Mouse (Mus musculus) hindbrain, postnatal 0 days (tissue): ENCODE measurements at regions not wholly inside any gene's neighbourhood (a gene's known extent, or its start where the extent isn't known, plus 50 kb on each side); places are given as distances from the start of the nearest gene placed in this dataset.

Experiments
- ATAC-seq: fragments of 200-750 bp; cut with Nextera tagmentation; 2 replicates; pipeline ENCODE4 v1.8.0; 2017; ENCODE audit warnings: mild to moderate bottlenecking, moderate TSS enrichment, moderate library complexity
- DNase-seq: peaks from one replicate; pipeline ENCODE4 v3.0.0-alpha.2; 2015; ENCODE audit warnings: low spot score
- H3K27ac ChIP-seq: fragments of 300-500 bp; sonication (generic); 2 replicates; pipeline ENCODE4 v1.5.1; 2014; ENCODE audit warnings: mild to moderate bottlenecking
- H3K27me3 ChIP-seq: fragments of 300-500 bp; sonication (generic); 2 replicates; pipeline ENCODE4 v1.6.1; 2014; ENCODE audit warnings: low read length, mixed read lengths; ENCODE audit not compliant: insufficient read depth
- H3K36me3 ChIP-seq: fragments of 300-500 bp; sonication (generic); 2 replicates; pipeline ENCODE4 v1.6.1; 2014; ENCODE audit warnings: low read length, mixed read lengths; ENCODE audit not compliant: insufficient read depth
- H3K4me1 ChIP-seq: fragments of 300-500 bp; sonication (generic); 2 replicates; pipeline ENCODE4 v1.6.1; 2014; ENCODE audit warnings: antibody characterized with exemption, low read length, mixed read lengths; ENCODE audit not compliant: insufficient read depth
- H3K4me2 ChIP-seq: fragments of 300-500 bp; sonication (generic); 2 replicates; pipeline ENCODE4 v1.6.1; 2014; ENCODE audit warnings: low read depth, mild to moderate bottlenecking, low read length, moderate library complexity, mixed read lengths
- H3K4me3 ChIP-seq: fragments of 300-500 bp; sonication (generic); 2 replicates; pipeline ENCODE4 v1.5.1; 2014; ENCODE audit warnings: low read length
- H3K9ac ChIP-seq: fragments of 300-500 bp; sonication (generic); replicated peaks from 2 replicates; pipeline ENCODE4 v1.6.1; 2014; ENCODE audit warnings: mild to moderate bottlenecking, low read length, moderate library complexity, mixed read lengths
- H3K9me3 ChIP-seq: fragments of 300-500 bp; sonication (generic); 2 replicates; pipeline ENCODE4 v1.6.1; 2016; ENCODE audit warnings: low read length, mixed read lengths
- CTCF ChIP-seq: IDR thresholded peaks from 2 replicates; pipeline ENCODE4 v1.5.1; 2016; ENCODE audit warnings: antibody characterized with exemption, control low read depth, low read depth
- WGBS: fragments of 180-500 bp; shearing (Covaris S2); extraction: QIAGEN DNeasy Blood & Tissue Kit; methylation state at CpG from one replicate; pipeline ENCODE4 v1.1.7; 2014; 5-methylcytosine and 5-hydroxymethylcytosine counted together

GRCm38 (mm10) chr15:62230773-62231172 lies 1308.0 kb upstream of the A1bg start:
- ATAC-seq: no peak
- 94% methylated on average over 5 of the region's 5 CpGs for WGBS

GRCm38 (mm10) chr15:62229491-62230283 lies 1306.9 kb upstream of the A1bg start:
- H3K4me1 ChIP-seq: no peaks in the 10 kb centered on the region
- 62% methylated on average over 8 of the region's 8 CpGs for WGBS
- peak; percentile 47 for DNase-seq
- no peak for ATAC-seq
- H3K9me3 ChIP-seq: no peaks in the 10 kb centered on the region
- no peak for TF ChIP-seq CTCF
- no peaks in the 10 kb centered on the region for H3K36me3 ChIP-seq
- no peaks in the 10 kb centered on the region for H3K27me3 ChIP-seq
- H3K27ac ChIP-seq: no peak overlapping the region
- H3K4me2 ChIP-seq: no peak overlapping the region
- H3K9ac ChIP-seq: no peak overlapping the region
- no peak overlapping the region for H3K4me3 ChIP-seq

More at GRCm38 (mm10) chr15:62230773-62231172, 1308.0 kb upstream of the A1bg start:
- Histone ChIP-seq H3K36me3 (no peaks in the 10 kb centered on the region), H3K9me3 (no peaks in the 10 kb centered on the region), H3K4me3 (no peak overlapping the region), H3K4me2 (no peak overlapping the region), H3K9ac (no peak overlapping the region), H3K27ac (no peak overlapping the region), H3K4me1 (no peaks in the 10 kb centered on the region), H3K27me3 (no peaks in the 10 kb centered on the region)
- TF ChIP-seq CTCF: no peak
- no peak for DNase-seq

GRCm38 (mm10) chr15:62229023-62229422 lies 1306.2 kb upstream of the A1bg start:
- no peak for TF ChIP-seq CTCF
- no peak overlapping the region for H3K27ac ChIP-seq
- H3K4me1 ChIP-seq: no peaks in the 10 kb centered on the region
- H3K9ac ChIP-seq: no peak overlapping the region
- no peaks in the 10 kb centered on the region for H3K36me3 ChIP-seq
- ATAC-seq (no peak), DNase-seq (no peak)
- no peak overlapping the region for H3K4me3 ChIP-seq
- WGBS: 92% methylated on average over 3 of the region's 3 CpGs
- no peak overlapping the region for H3K4me2 ChIP-seq
- H3K27me3 ChIP-seq: no peaks in the 10 kb centered on the region
- no peaks in the 10 kb centered on the region for H3K9me3 ChIP-seq

GRCm38 (mm10) chr15:62224798-62225197 lies 1302.0 kb upstream of the A1bg start:
- H3K9me3 ChIP-seq: no peaks in the 10 kb centered on the region
- no peak overlapping the region for H3K4me2 ChIP-seq
- H3K36me3 ChIP-seq: no peaks in the 10 kb centered on the region
- no peak for ATAC-seq
- TF ChIP-seq CTCF: no peak
- H3K27ac ChIP-seq: no peak overlapping the region
- no peak overlapping the region for H3K9ac ChIP-seq
- H3K4me3 ChIP-seq: no peak overlapping the region
- H3K27me3 ChIP-seq: no peaks in the 10 kb centered on the region
- no peak for DNase-seq
- H3K4me1 ChIP-seq: no peaks in the 10 kb centered on the region

- no peak for DNase-seq
- WGBS: 95% methylated on average over 3 of the region's 3 CpGs
- no peaks in the 10 kb centered on the region for H3K9me3 ChIP-seq
- H3K27ac ChIP-seq: no peak overlapping the region
- no peaks in the 10 kb centered on the region for H3K36me3 ChIP-seq
- TF ChIP-seq CTCF: no peak
- no peak for ATAC-seq
- no peak overlapping the region for H3K4me2 ChIP-seq
- H3K4me3 ChIP-seq: no peak overlapping the region
- no peaks in the 10 kb centered on the region for H3K27me3 ChIP-seq
- no peak overlapping the region for H3K9ac ChIP-seq
- H3K4me1 ChIP-seq: no peaks in the 10 kb centered on the region
Observed at GRCm38 (mm10) chr15:62224191-62224590, 1301.4 kb upstream of the A1bg start.

- H3K9me3 ChIP-seq: no peaks in the 10 kb centered on the region
- H3K4me3 ChIP-seq: no peak overlapping the region
- no peak overlapping the region for H3K9ac ChIP-seq
- H3K4me1 ChIP-seq: no peaks in the 10 kb centered on the region
- no peak for DNase-seq
- ATAC-seq: no peak
- H3K36me3 ChIP-seq: no peaks in the 10 kb centered on the region
- no peaks in the 10 kb centered on the region for H3K27me3 ChIP-seq
- TF ChIP-seq CTCF: no peak
- WGBS: 89% methylated on average over 6 of the region's 6 CpGs
- H3K27ac ChIP-seq: no peak overlapping the region
- no peak overlapping the region for H3K4me2 ChIP-seq
Observed at GRCm38 (mm10) chr15:62223156-62223840, 1300.5 kb upstream of the A1bg start.

GRCm38 (mm10) chr15:62222731-62223130 lies 1299.9 kb upstream of the A1bg start:
- DNase-seq (no peak), ATAC-seq (no peak)
- Histone ChIP-seq H3K9me3 (no peaks in the 10 kb centered on the region), H3K9ac (no peak overlapping the region), H3K4me2 (no peak overlapping the region), H3K27me3 (no peaks in the 10 kb centered on the region), H3K4me3 (no peak overlapping the region), H3K4me1 (no peaks in the 10 kb centered on the region), H3K36me3 (no peaks in the 10 kb centered on the region), H3K27ac (no peak overlapping the region)
- TF ChIP-seq CTCF: no peak
- 78% methylated on average over 5 of the region's 5 CpGs for WGBS
